Comparison of ENCODE assay signal across 10 mouse cellular contexts in the genomic region with DNA sequence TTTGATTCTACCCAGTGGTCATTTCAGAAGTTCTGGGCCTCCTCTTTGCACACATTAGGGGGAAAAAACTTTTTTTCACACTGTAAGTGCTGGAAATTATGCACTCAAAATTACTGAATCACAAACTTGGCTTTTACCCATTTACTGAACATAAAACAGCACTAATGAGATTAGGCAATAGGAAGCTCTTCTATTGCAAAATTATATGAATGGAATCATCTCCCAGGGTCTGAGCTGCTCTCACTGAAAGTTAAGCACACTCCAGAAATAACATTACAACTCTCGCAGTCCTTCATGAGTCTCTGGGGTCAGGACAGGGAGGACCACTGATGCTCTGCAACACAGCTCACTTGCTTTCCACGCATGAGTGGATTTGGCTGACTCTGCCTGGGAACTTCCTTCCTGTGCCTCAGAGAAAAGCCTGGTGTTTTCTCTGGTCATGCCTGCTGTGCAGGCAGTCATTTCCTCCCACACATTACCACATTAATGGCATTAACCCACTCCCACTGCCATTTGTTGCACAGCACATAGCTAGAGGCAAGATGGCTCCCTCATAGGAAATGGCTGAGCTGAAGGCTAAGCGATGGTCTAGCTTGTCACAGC.
A peak's percentile ranks its signal among the peaks of the same experiment; 100 is the strongest.
DNase-seq lines count a peak whose midpoint lies in the region.
"Had no signal": no experiment of that assay in that cellular context is flagged by ENCODE, and none has a peak within 500 bp of the region (broad histone marks: within the 10 kb centered on the region; RNA-seq: fewer than 3 reads in every experiment).

No protein-coding gene starts in this region.

- DNase-seq in layer of hippocampus, adult 9-11 months, result peak; percentile 9
- DNase-seq in layer of hippocampus, adult 8-10 months (ENCODE audit: low spot score in 2 of 2), result no peak
- DNase-seq in CD4-positive helper T cell, adult 2 months (ENCODE audit: low read depth, low spot score), result peak; percentile 20
- peak; percentile 8 for DNase-seq in brain, adult 2 months (ENCODE audit: low read depth, low spot score)
- DNase-seq in kidney, postnatal 4 days, result peak; percentile 45 to 56
- no peak for DNase-seq in right cerebral cortex, adult 2 months (ENCODE audit: low spot score in 2 of 2)
- DNase-seq in ovary, adult 18-20 months (ENCODE audit: low spot score), result no peak
- DNase-seq: cerebellum, postnatal 36 days; heart, postnatal 4 days; lung, adult 2 months had no signal

Comparison
In these comparisons a context has a peak if more than half of its experiments do, and no peak if none do; other contexts are left out.
1. DNase-seq: peak in layer of hippocampus, adult 9-11 months (single experiment), CD4-positive helper T cell, adult 2 months (single experiment), brain, adult 2 months (single experiment) and kidney, postnatal 4 days (2 of 2); none in layer of hippocampus, adult 8-10 months (0 of 2), right cerebral cortex, adult 2 months (0 of 2) and ovary, adult 18-20 months (single experiment).